Mouse (Mus musculus) midbrain, embryonic 14.5 days (tissue): Measurements from ENCODE around the gene Qtrt1. TPM values are rescaled to one million over a fixed set of nuclear protein-coding genes. Genes with fewer than 3 reads are reported as not detected.

Source experiments
- ATAC-seq: fragments of 200-750 bp; cut with Nextera tagmentation; 2 replicates; pipeline ENCODE4 v1.8.0; 2017; ENCODE audit warnings: moderate number of reproducible peaks, moderate library complexity; ENCODE audit not compliant: low FRiP score, low TSS enrichment
- DNase-seq: peaks from one replicate; pipeline ENCODE4 v3.0.0-alpha.2; 2015
- H3K27ac ChIP-seq: fragments of 300-500 bp; sonication (generic); replicated peaks from 2 replicates; pipeline ENCODE4 v1.5.1; 2014; ENCODE audit warnings: mild to moderate bottlenecking, low read depth, low read length, moderate library complexity
- H3K27me3 ChIP-seq: fragments of 300-500 bp; sonication (generic); 2 replicates; pipeline ENCODE4 v1.6.1; 2014; ENCODE audit warnings: low read length, control low read depth, mixed read lengths; ENCODE audit not compliant: control insufficient read depth, insufficient read depth
- H3K36me3 ChIP-seq: fragments of 300-500 bp; sonication (generic); 2 replicates; pipeline ENCODE4 v1.6.1; 2014; ENCODE audit warnings: low read length, control low read depth; ENCODE audit not compliant: control insufficient read depth, insufficient read depth
- H3K4me1 ChIP-seq: fragments of 300-500 bp; sonication (generic); 2 replicates; pipeline ENCODE4 v1.6.1; 2014; ENCODE audit warnings: mild to moderate bottlenecking, antibody characterized with exemption, low read length, control low read depth; ENCODE audit not compliant: control insufficient read depth, insufficient read depth
- H3K4me2 ChIP-seq: fragments of 300-500 bp; sonication (generic); 2 replicates; pipeline ENCODE4 v1.6.1; 2014; ENCODE audit warnings: mild to moderate bottlenecking, low read length, moderate library complexity
- H3K4me3 ChIP-seq: fragments of 300-500 bp; sonication (generic); replicated peaks from 2 replicates; pipeline ENCODE4 v1.5.1; 2014; ENCODE audit warnings: low read depth, low read length
- H3K9ac ChIP-seq: fragments of 300-500 bp; sonication (generic); replicated peaks from 2 replicates; pipeline ENCODE4 v1.6.1; 2014; ENCODE audit warnings: mild to moderate bottlenecking, low read length, moderate library complexity
- H3K9me3 ChIP-seq: fragments of 300-500 bp; sonication (generic); 2 replicates; pipeline ENCODE4 v1.6.1; 2016; ENCODE audit warnings: low read length, control low read depth, mixed read lengths; ENCODE audit not compliant: control insufficient read depth
- WGBS: fragments of 180-500 bp; shearing (Covaris S2); extraction: QIAGEN DNeasy Blood & Tissue Kit; methylation state at CpG from one replicate; pipeline ENCODE4 v1.1.7; 2014; 5-methylcytosine and 5-hydroxymethylcytosine counted together
- polyA plus RNA-seq: library from polyadenylated mRNA; unstranded; fragments of >200 nt; fragmentation: Nextera tagmentation; extraction: Ambion mirVana; gene quantifications from 2 replicates; pipeline ENCODE4 v1.2.1, GENCODE M21; 2014

Gene Qtrt1
- polyA plus RNA-seq, 1 experiment from 2014 or later: 54.3 TPM

GRCm38 (mm10) chr9:21450270-21450669 is 38.6 kb downstream of the Qtrt1 start:
- Histone ChIP-seq H3K27me3 (no peaks in the 10 kb centered on the region), H3K9ac (no peak overlapping the region), H3K36me3 (no peaks in the 10 kb centered on the region), H3K27ac (no peak overlapping the region), H3K4me3 (no peak overlapping the region), H3K9me3 (no peaks in the 10 kb centered on the region), H3K4me2 (no peak overlapping the region), H3K4me1 (no peaks in the 10 kb centered on the region)
- DNase-seq (no peak), ATAC-seq (no peak)
- WGBS: 95% methylated on average over 3 of the region's 3 CpGs

- no peaks in the 10 kb centered on the region for H3K27me3 ChIP-seq
- no peaks in the 10 kb centered on the region for H3K36me3 ChIP-seq
- no peak overlapping the region for H3K9ac ChIP-seq
- no peak overlapping the region for H3K27ac ChIP-seq
- no peak for DNase-seq
- 93% methylated on average over 8 of the region's 8 CpGs for WGBS
- no peaks in the 10 kb centered on the region for H3K4me1 ChIP-seq
- H3K4me2 ChIP-seq: no peak overlapping the region
- no peak for ATAC-seq
- H3K4me3 ChIP-seq: no peak overlapping the region
- H3K9me3 ChIP-seq: no peaks in the 10 kb centered on the region
These were observed 39.8 kb downstream of the Qtrt1 start for GRCm38 (mm10) chr9:21451391-21451790.

- Histone ChIP-seq H3K36me3 (no peaks in the 10 kb centered on the region), H3K9me3 (no peaks in the 10 kb centered on the region), H3K4me3 (no peak overlapping the region), H3K27me3 (no peaks in the 10 kb centered on the region), H3K4me2 (no peak overlapping the region), H3K9ac (no peak overlapping the region), H3K27ac (no peak overlapping the region), H3K4me1 (no peaks in the 10 kb centered on the region)
- DNase-seq (no peak), ATAC-seq (no peak)
- 86% methylated on average over 8 of the region's 8 CpGs for WGBS
These were observed 40.2 kb downstream of the Qtrt1 start for GRCm38 (mm10) chr9:21451870-21452269.

GRCm38 (mm10) chr9:21453003-21453402 is 41.4 kb downstream of the Qtrt1 start:
- H3K4me1 ChIP-seq: no peaks in the 10 kb centered on the region
- no peak overlapping the region for H3K4me2 ChIP-seq
- no peaks in the 10 kb centered on the region for H3K36me3 ChIP-seq
- ATAC-seq: no peak
- H3K9me3 ChIP-seq: no peaks in the 10 kb centered on the region
- 91% methylated on average over 7 of the region's 7 CpGs for WGBS
- DNase-seq: no peak
- no peak overlapping the region for H3K27ac ChIP-seq
- H3K9ac ChIP-seq: no peak overlapping the region
- H3K4me3 ChIP-seq: no peak overlapping the region
- H3K27me3 ChIP-seq: no peaks in the 10 kb centered on the region

- Histone ChIP-seq H3K4me3 (no peak overlapping the region), H3K9me3 (no peaks in the 10 kb centered on the region), H3K27ac (no peak overlapping the region), H3K27me3 (no peaks in the 10 kb centered on the region), H3K4me2 (no peak overlapping the region), H3K36me3 (peaks cover 3% of the 10 kb centered on the region), H3K9ac (no peak overlapping the region), H3K4me1 (no peaks in the 10 kb centered on the region)
- WGBS: 93% methylated on average over 2 of the region's 2 CpGs
- no peak for ATAC-seq
- no peak for DNase-seq
These were observed 41.8 kb downstream of the Qtrt1 start for GRCm38 (mm10) chr9:21453459-21453858.

- DNase-seq (no peak), ATAC-seq (no peak)
- peaks cover 12% of the 10 kb centered on the region for H3K36me3 ChIP-seq
- H3K4me1 ChIP-seq: no peaks in the 10 kb centered on the region
- no peak overlapping the region for H3K9ac ChIP-seq
- H3K27me3 ChIP-seq: no peaks in the 10 kb centered on the region
- H3K4me3 ChIP-seq: no peak overlapping the region
- H3K4me2 ChIP-seq: no peak overlapping the region
- H3K9me3 ChIP-seq: no peaks in the 10 kb centered on the region
- no peak overlapping the region for H3K27ac ChIP-seq
- 78% methylated on average over 4 of the region's 4 CpGs for WGBS
These were observed 42.9 kb downstream of the Qtrt1 start for GRCm38 (mm10) chr9:21454556-21454955.

GRCm38 (mm10) chr9:21455103-21455770 is 43.6 kb downstream of the Qtrt1 start:
- no peak overlapping the region for H3K27ac ChIP-seq
- 62% methylated on average over 4 of the region's 4 CpGs for WGBS
- DNase-seq: no peak

GRCm38 (mm10) chr9:21456246-21456929 is 44.8 kb downstream of the Qtrt1 start:
- H3K4me2 ChIP-seq: no peak overlapping the region
- no peaks in the 10 kb centered on the region for H3K27me3 ChIP-seq
- no peaks in the 10 kb centered on the region for H3K9me3 ChIP-seq
- H3K36me3 ChIP-seq: peaks cover 20% of the 10 kb centered on the region
- H3K9ac ChIP-seq: no peak overlapping the region
- no peaks in the 10 kb centered on the region for H3K4me1 ChIP-seq
- 90% methylated on average over 7 of the region's 7 CpGs for WGBS
- DNase-seq (no peak), ATAC-seq (no peak)
- no peak overlapping the region for H3K27ac ChIP-seq
- H3K4me3 ChIP-seq: no peak overlapping the region

More at GRCm38 (mm10) chr9:21455103-21455770, 43.6 kb downstream of the Qtrt1 start:
- Histone ChIP-seq H3K4me2 (no peak overlapping the region), H3K4me3 (no peak overlapping the region), H3K9ac (no peak overlapping the region), H3K4me1 (no peaks in the 10 kb centered on the region), H3K9me3 (no peaks in the 10 kb centered on the region), H3K36me3 (peaks cover 18% of the 10 kb centered on the region), H3K27me3 (no peaks in the 10 kb centered on the region)
- ATAC-seq: no peak
